ENCODE assay signal across 35 mouse cellular contexts in genomic region chr2:102693556-102693955, GRCm38 (mm10). TPM values are rescaled to one million over a fixed set of nuclear protein-coding genes. Genes with fewer than 3 reads are reported as not detected.
A peak's percentile ranks its signal among the peaks of the same experiment; 100 is the strongest.
DNase-seq lines count a peak whose midpoint lies in the region; ATAC-seq and TF ChIP-seq lines count a peak whose summit lies in the region.
"Had no signal": no experiment of that assay in that cellular context is flagged by ENCODE, and none has a peak within 500 bp of the region (broad histone marks: within the 10 kb centered on the region; RNA-seq: fewer than 3 reads in every experiment).

No protein-coding gene starts in this region.

- no peak for TF ChIP-seq EP300 in heart, postnatal 0 days (IDR thresholded peaks at IDR 0.05; ENCODE audit: low read depth)

- no peak overlapping the region for H3K27ac ChIP-seq in heart, postnatal 0 days (ENCODE audit: low read depth)
- no peak overlapping the region for H3K27ac ChIP-seq in heart, embryonic 12.5 days (ENCODE audit: poor library complexity, severe bottlenecking)
- H3K27ac ChIP-seq in midbrain, embryonic 16.5 days (ENCODE audit: low read length): 0 out of 2 replicates have a peak overlapping the region, but pooled peaks have one; percentile 26
- H3K27ac ChIP-seq in midbrain, embryonic 10.5 days (replicated peaks): no peak overlapping the region; the same call in 1 of the 2 replicates
- no peak overlapping the region for H3K27ac ChIP-seq in stomach, embryonic 14.5 days (ENCODE audit: low read length)
- H3K27ac ChIP-seq: embryonic facial prominence, embryonic 12.5 days; forebrain, embryonic 10.5 days; heart, embryonic 15.5 days; hindbrain, embryonic 10.5 days; hindbrain, embryonic 15.5 days; kidney, postnatal 0 days; limb, embryonic 13.5 days; liver, embryonic 13.5 days; midbrain, embryonic 13.5 days had no signal

- 32% methylated on average over 7 of the region's 7 CpGs for WGBS in heart, postnatal 0 days
- 25% methylated on average over 7 of the region's 7 CpGs for WGBS in heart, embryonic 12.5 days
- 54% methylated on average over 7 of the region's 7 CpGs for WGBS in midbrain, embryonic 16.5 days
- WGBS in midbrain, embryonic 10.5 days: 75% methylated on average over 7 of the region's 7 CpGs
- WGBS in stomach, embryonic 14.5 days: 51% methylated on average over 7 of the region's 7 CpGs

- no peak for TF ChIP-seq CTCF in heart, postnatal 0 days (IDR thresholded peaks at IDR 0.05; ENCODE audit: low read depth)

- no peak overlapping the region for H3K4me3 ChIP-seq in heart, postnatal 0 days (ENCODE audit: low read depth, low read length)
- no peak overlapping the region for H3K4me3 ChIP-seq in heart, embryonic 12.5 days
- no peak overlapping the region for H3K4me3 ChIP-seq in midbrain, embryonic 16.5 days (ENCODE audit: low read depth, low read length)
- H3K4me3 ChIP-seq in midbrain, embryonic 10.5 days: no peak overlapping the region
- H3K4me3 ChIP-seq in stomach, embryonic 14.5 days (ENCODE audit: low read depth, low read length): no peak overlapping the region
- H3K4me3 ChIP-seq: embryonic facial prominence, embryonic 12.5 days; forebrain, embryonic 10.5 days; heart, embryonic 15.5 days; hindbrain, embryonic 10.5 days; hindbrain, embryonic 15.5 days; limb, embryonic 13.5 days; liver, embryonic 13.5 days; megakaryocyte, embryonic 14.5 days; midbrain, embryonic 13.5 days had no signal

- no peak overlapping the region for H3K9ac ChIP-seq in heart, postnatal 0 days (replicated peaks; ENCODE audit: low read depth, low read length)
- H3K9ac ChIP-seq in heart, embryonic 12.5 days: no peak overlapping the region
- H3K9ac ChIP-seq in midbrain, embryonic 16.5 days (ENCODE audit: low read depth, low read length): no peak overlapping the region
- no peak overlapping the region for H3K9ac ChIP-seq in stomach, embryonic 14.5 days (replicated peaks; ENCODE audit: low read depth, low read length)
- H3K9ac ChIP-seq: embryonic facial prominence, embryonic 12.5 days; forebrain, postnatal 0 days; heart, embryonic 15.5 days; hindbrain, embryonic 15.5 days; limb, embryonic 13.5 days; liver, embryonic 13.5 days; midbrain, embryonic 13.5 days had no signal

- H3K4me1 ChIP-seq in heart, postnatal 0 days (ENCODE audit: control insufficient read depth, insufficient read depth): peaks cover 12% of the 10 kb centered on the region
- peaks cover 12% of the 10 kb centered on the region for H3K4me1 ChIP-seq in heart, embryonic 12.5 days (replicated peaks)
- peaks cover 3% of the 10 kb centered on the region; the same call in 1 of the 2 replicates for H3K4me1 ChIP-seq in midbrain, embryonic 16.5 days (ENCODE audit: control insufficient read depth, insufficient read depth, low read length)
- peaks cover 10% of the 10 kb centered on the region for H3K4me1 ChIP-seq in midbrain, embryonic 10.5 days
- no peaks in the 10 kb centered on the region for H3K4me1 ChIP-seq in stomach, embryonic 14.5 days (ENCODE audit: control insufficient read depth, insufficient read depth, low read length)
- H3K4me1 ChIP-seq: liver, embryonic 13.5 days; megakaryocyte, embryonic 14.5 days had no signal

- no peaks in the 10 kb centered on the region for H3K27me3 ChIP-seq in heart, postnatal 0 days (ENCODE audit: control insufficient read depth, insufficient read depth, low read length)
- no peaks in the 10 kb centered on the region for H3K27me3 ChIP-seq in heart, embryonic 12.5 days (replicated peaks)
- no peaks in the 10 kb centered on the region for H3K27me3 ChIP-seq in midbrain, embryonic 16.5 days (ENCODE audit: control insufficient read depth, insufficient read depth, low read depth, low read length)
- no peaks in the 10 kb centered on the region for H3K27me3 ChIP-seq in midbrain, embryonic 10.5 days (ENCODE audit: low read depth, poor library complexity, severe bottlenecking)
- H3K27me3 ChIP-seq in stomach, embryonic 14.5 days (ENCODE audit: control insufficient read depth, insufficient read depth, low read length): no peaks in the 10 kb centered on the region
- H3K27me3 ChIP-seq: embryonic facial prominence, embryonic 12.5 days; heart, embryonic 15.5 days; hindbrain, embryonic 15.5 days; liver, embryonic 13.5 days; midbrain, embryonic 13.5 days had no signal

- no peak overlapping the region for H3K4me2 ChIP-seq in heart, postnatal 0 days (ENCODE audit: low read depth, low read length)
- no peak overlapping the region for H3K4me2 ChIP-seq in heart, embryonic 12.5 days
- H3K4me2 ChIP-seq in midbrain, embryonic 16.5 days (ENCODE audit: low read length): no peak overlapping the region
- H3K4me2 ChIP-seq in stomach, embryonic 14.5 days (replicated peaks; ENCODE audit: low read depth, low read length): no peak overlapping the region
- H3K4me2 ChIP-seq: embryonic facial prominence, embryonic 12.5 days; heart, embryonic 15.5 days; hindbrain, embryonic 15.5 days; limb, embryonic 13.5 days; liver, embryonic 13.5 days; midbrain, embryonic 13.5 days had no signal

- DNase-seq in heart, postnatal 0 days (ENCODE audit: low spot score): no peak
- DNase-seq in midbrain, embryonic 10.5 days (ENCODE audit: low spot score): no peak
- no peak for DNase-seq in testis, postnatal 14 days (ENCODE audit: low spot score)
- no peak for DNase-seq in thymus, postnatal 14 days
- DNase-seq: adrenal gland, adult 8-10 months; B cell, adult 2 months; cerebellum, adult 2 months; cerebellum, postnatal 36 days; forebrain, postnatal 0 days; gastrocnemius, postnatal 10 days; kidney, adult 8-10 months; kidney, postnatal 4 days; layer of hippocampus, adult 9-11 months; liver, embryonic 13.5 days; lung, adult 18-20 months; lung, postnatal 4 days; right cerebral cortex, adult 18-20 months; spleen, adult 18-20 months; thymus, postnatal 25 days had no signal

- H3K9me3 ChIP-seq in heart, postnatal 0 days (replicated peaks; ENCODE audit: control insufficient read depth, low read length): no peaks in the 10 kb centered on the region
- no peaks in the 10 kb centered on the region for H3K9me3 ChIP-seq in heart, embryonic 12.5 days (replicated peaks)
- no peaks in the 10 kb centered on the region for H3K9me3 ChIP-seq in midbrain, embryonic 16.5 days (replicated peaks; ENCODE audit: control insufficient read depth, low read length, poor library complexity, severe bottlenecking)
- no peaks in the 10 kb centered on the region for H3K9me3 ChIP-seq in midbrain, embryonic 10.5 days (replicated peaks)
- no peaks in the 10 kb centered on the region for H3K9me3 ChIP-seq in stomach, embryonic 14.5 days (ENCODE audit: control insufficient read depth, low read depth, low read length)
- H3K9me3 ChIP-seq: embryonic facial prominence, embryonic 12.5 days; forebrain, embryonic 10.5 days; G1E; heart, embryonic 15.5 days; hindbrain, embryonic 10.5 days; hindbrain, embryonic 15.5 days; liver, embryonic 13.5 days; megakaryocyte, embryonic 14.5 days; midbrain, embryonic 13.5 days had no signal

- ATAC-seq in heart, postnatal 0 days (ENCODE audit: insufficient read depth, low read depth): 0 out of 2 replicates have a peak, but pooled peaks have one; percentile 30
- ATAC-seq in heart, embryonic 12.5 days (ENCODE audit: insufficient number of reproducible peaks, low FRiP score): no peak
- no peak for ATAC-seq in midbrain, embryonic 16.5 days
- ATAC-seq in stomach, embryonic 14.5 days (ENCODE audit: insufficient number of reproducible peaks, insufficient read depth, low FRiP score, low read depth): peak; percentile 86
- ATAC-seq: forebrain, postnatal 0 days; inflammation-experienced regulatory T-cells, adult 6 months; lung, postnatal 0 days; midbrain, embryonic 13.5 days had no signal

- H3K36me3 ChIP-seq in heart, postnatal 0 days (replicated peaks; ENCODE audit: control insufficient read depth, insufficient read depth, low read length): no peaks in the 10 kb centered on the region
- H3K36me3 ChIP-seq in heart, embryonic 12.5 days: no peaks in the 10 kb centered on the region
- no peaks in the 10 kb centered on the region for H3K36me3 ChIP-seq in midbrain, embryonic 16.5 days (ENCODE audit: control insufficient read depth, insufficient read depth, low read length)
- no peaks in the 10 kb centered on the region for H3K36me3 ChIP-seq in midbrain, embryonic 10.5 days
- H3K36me3 ChIP-seq in stomach, embryonic 14.5 days (ENCODE audit: control insufficient read depth, insufficient read depth, low read length): no peaks in the 10 kb centered on the region
- H3K36me3 ChIP-seq: embryonic facial prominence, embryonic 12.5 days; forebrain, embryonic 10.5 days; G1E; heart, embryonic 15.5 days; hindbrain, embryonic 10.5 days; hindbrain, embryonic 15.5 days; limb, embryonic 13.5 days; liver, embryonic 13.5 days; midbrain, embryonic 13.5 days had no signal

RNA-seq across cellular contexts. Expression of gene Slc1a2, which starts 35.1 kb away (rescaled TPM):
- 0.19 and 0.42 TPM in 2 replicates for total RNA-seq in heart, postnatal 0 days (2014; rRNA removed; ENCODE audit: low replicate concordance)
- 0.08 and 0.15 TPM in 2 replicates for polyA plus RNA-seq in heart, postnatal 0 days (2015; fragmentation: Nextera tagmentation; extraction: Ambion mirVana)
- polyA plus RNA-seq in heart, embryonic 12.5 days (2016; fragmentation: Nextera tagmentation; extraction: Ambion mirVana): 0.27 and 0.47 TPM in 2 replicates
- 14.5 and 19.4 TPM in 2 replicates for polyA plus RNA-seq in midbrain, embryonic 16.5 days (2015; fragmentation: Nextera tagmentation; extraction: Ambion mirVana)
- polyA plus RNA-seq in midbrain, embryonic 10.5 days (2016; fragmentation: Nextera tagmentation; extraction: Ambion mirVana): 7.9 and 11.4 TPM in 2 replicates
- polyA plus RNA-seq in stomach, embryonic 14.5 days (2014; fragmentation: Nextera tagmentation; extraction: Ambion mirVana): 1.0 and 1.3 TPM in 2 replicates
- total RNA-seq: monocyte, adult 5-6 weeks had no signal
- polyA plus RNA-seq: G1E had no signal

Comparison
In these comparisons a context has a peak if more than half of its experiments do, and no peak if none do; other contexts are left out.
1. ATAC-seq: peak in heart, postnatal 0 days (single experiment) and stomach, embryonic 14.5 days (single experiment); none in heart, embryonic 12.5 days (single experiment) and midbrain, embryonic 16.5 days (single experiment).